Mouse (Mus musculus): ENCODE measurements around the gene Car10. TPM values are rescaled to one million over a fixed set of nuclear protein-coding genes. Genes with fewer than 3 reads are reported as not detected.

Car10 gene
- polyA plus RNA-seq, 1 experiment from 2014 or later: not detected

DNA sequence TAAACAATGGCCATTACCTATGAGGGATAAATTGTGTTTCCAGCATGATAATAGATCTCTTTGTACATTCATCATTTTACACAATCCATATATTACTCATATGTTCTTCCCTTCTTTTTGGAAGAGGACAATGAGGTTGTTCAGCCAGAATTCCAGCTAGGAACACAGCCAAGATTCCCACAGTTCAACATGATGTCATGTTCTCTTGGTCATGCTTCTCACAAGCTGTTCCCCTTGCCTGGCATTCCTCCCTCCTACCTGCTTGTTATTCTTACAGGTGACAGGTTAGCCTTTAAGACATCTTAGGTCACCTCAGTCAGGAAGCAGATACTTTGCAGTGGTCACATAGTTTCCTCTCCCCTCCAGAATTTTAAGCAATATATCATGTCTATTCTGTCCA is 119.6 kb downstream of the Car10 start:
- H3K9ac ChIP-seq (ENCODE audit: low read length): no peak overlapping the region
- ATAC-seq (ENCODE audit: low read depth): no peak
- no peak overlapping the region for H3K4me3 ChIP-seq (ENCODE audit: low read length)
- no peaks in the 10 kb centered on the region for H3K27me3 ChIP-seq (ENCODE audit: control insufficient read depth, insufficient read depth, low read depth, low read length)
- no peak overlapping the region for H3K4me2 ChIP-seq (ENCODE audit: low read depth, low read length)
- H3K27ac ChIP-seq (ENCODE audit: low read length): no peak overlapping the region
- H3K9me3 ChIP-seq (ENCODE audit: control insufficient read depth, low read length): no peaks in the 10 kb centered on the region
- no peaks in the 10 kb centered on the region for H3K4me1 ChIP-seq (replicated peaks; ENCODE audit: control insufficient read depth, insufficient read depth, low read length)
- no peaks in the 10 kb centered on the region for H3K36me3 ChIP-seq (ENCODE audit: control insufficient read depth, insufficient read depth, low read length)

DNA sequence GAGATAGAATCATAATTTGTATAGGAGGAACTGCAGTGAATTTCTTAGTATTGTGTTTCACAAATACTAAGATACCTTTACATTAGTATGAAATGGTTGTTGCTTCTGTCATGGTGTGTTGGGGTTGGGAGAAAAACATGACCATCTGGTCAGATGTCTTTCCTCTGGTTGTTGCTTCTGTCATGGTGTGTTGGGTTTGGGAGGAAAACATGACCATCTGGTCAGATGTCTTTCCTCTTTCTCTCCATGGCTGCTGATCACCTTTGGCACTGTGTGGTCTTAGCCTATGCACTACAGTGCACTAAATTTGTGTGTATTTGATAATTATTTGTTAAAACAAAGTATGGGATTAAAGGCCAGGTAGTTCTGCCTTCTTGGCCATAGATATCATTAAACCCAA is 132.2 kb downstream of the Car10 start:
- no peak overlapping the region for H3K4me2 ChIP-seq (ENCODE audit: low read depth, low read length)
- H3K4me1 ChIP-seq (replicated peaks; ENCODE audit: control insufficient read depth, insufficient read depth, low read length): no peaks in the 10 kb centered on the region
- no peak overlapping the region for H3K4me3 ChIP-seq (ENCODE audit: low read length)
- H3K9ac ChIP-seq (ENCODE audit: low read length): no peak overlapping the region
- H3K27ac ChIP-seq (ENCODE audit: low read length): no peak overlapping the region
- no peaks in the 10 kb centered on the region for H3K27me3 ChIP-seq (ENCODE audit: control insufficient read depth, insufficient read depth, low read depth, low read length)
- no peaks in the 10 kb centered on the region for H3K36me3 ChIP-seq (ENCODE audit: control insufficient read depth, insufficient read depth, low read length)
- no peak for ATAC-seq (ENCODE audit: low read depth)
- no peaks in the 10 kb centered on the region for H3K9me3 ChIP-seq (ENCODE audit: control insufficient read depth, low read length)

DNA sequence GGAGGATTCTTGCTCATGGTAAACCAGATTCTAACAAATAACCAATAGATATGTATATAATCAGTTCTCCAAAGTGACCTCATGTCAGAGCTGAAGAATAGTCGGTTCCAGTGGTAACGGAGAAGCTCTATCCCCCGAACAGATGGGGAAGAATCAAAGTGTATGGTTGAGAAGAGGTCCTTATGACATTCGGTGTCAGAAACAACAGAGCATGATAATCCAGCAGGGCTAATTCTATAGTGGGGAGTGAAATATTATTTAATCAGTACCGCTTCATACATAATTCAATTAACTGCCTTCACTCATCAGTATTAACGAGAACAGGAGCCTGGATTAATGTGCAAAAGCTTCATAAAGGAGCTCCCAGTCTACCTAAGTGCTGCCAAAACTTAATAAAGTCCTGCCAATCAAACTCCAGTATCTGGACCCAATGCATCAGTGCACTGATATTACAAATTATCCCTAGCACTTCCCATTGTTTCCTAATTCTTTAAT is 152.0 kb downstream of the Car10 start:
- 77% methylated on average over 6 of the region's 6 CpGs for WGBS
- no peak for ATAC-seq (ENCODE audit: low read depth)
- no peaks in the 10 kb centered on the region for H3K27me3 ChIP-seq (ENCODE audit: control insufficient read depth, insufficient read depth, low read depth, low read length)

DNA sequence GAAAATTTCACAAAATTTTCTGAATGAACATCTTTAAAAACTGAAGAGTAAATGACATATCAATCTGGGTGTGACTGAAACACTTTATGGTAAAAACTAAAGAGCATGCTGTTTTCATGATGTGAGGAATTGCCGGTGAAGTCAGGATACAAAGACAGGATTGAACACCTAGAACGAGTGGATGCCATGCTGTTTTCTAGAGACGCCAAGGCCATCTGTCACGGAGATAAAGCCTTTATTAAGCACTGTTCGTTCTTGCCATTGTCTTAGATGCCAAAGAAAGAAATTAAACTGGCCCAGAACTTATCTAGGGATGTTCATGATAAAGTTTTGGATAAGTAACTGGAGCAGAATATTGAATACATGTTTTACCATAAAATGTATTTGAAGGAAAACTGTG is 153.9 kb downstream of the Car10 start:
- H3K9ac ChIP-seq (ENCODE audit: low read length): no peak overlapping the region
- WGBS: 69% methylated on average over 5 of the region's 5 CpGs
- no peak for ATAC-seq (ENCODE audit: low read depth)

More for the DNA sequence above, 152.0 kb downstream of the Car10 start:
- Histone ChIP-seq H3K27ac (ENCODE audit: low read length) (no peak overlapping the region), H3K4me2 (ENCODE audit: low read depth, low read length) (no peak overlapping the region), H3K9ac (ENCODE audit: low read length) (no peak overlapping the region), H3K4me1 (replicated peaks; ENCODE audit: control insufficient read depth, insufficient read depth, low read length) (no peaks in the 10 kb centered on the region), H3K9me3 (ENCODE audit: control insufficient read depth, low read length) (no peaks in the 10 kb centered on the region), H3K36me3 (ENCODE audit: control insufficient read depth, insufficient read depth, low read length) (no peaks in the 10 kb centered on the region), H3K4me3 (ENCODE audit: low read length) (no peak overlapping the region)

GRCm38 (mm10) chr11:93263979-93264378 is 166.2 kb downstream of the Car10 start:
- H3K27ac ChIP-seq (ENCODE audit: low read length): no peak overlapping the region
- H3K27me3 ChIP-seq (ENCODE audit: control insufficient read depth, insufficient read depth, low read depth, low read length): no peaks in the 10 kb centered on the region
- H3K4me3 ChIP-seq (ENCODE audit: low read length): no peak overlapping the region
- no peak for ATAC-seq (ENCODE audit: low read depth)
- no peak overlapping the region for H3K4me2 ChIP-seq (ENCODE audit: low read depth, low read length)
- no peaks in the 10 kb centered on the region for H3K9me3 ChIP-seq (ENCODE audit: control insufficient read depth, low read length)
- no peak overlapping the region for H3K9ac ChIP-seq (ENCODE audit: low read length)
- WGBS: 47% methylated on average over 3 of the region's 3 CpGs
- no peaks in the 10 kb centered on the region for H3K4me1 ChIP-seq (replicated peaks; ENCODE audit: control insufficient read depth, insufficient read depth, low read length)
- H3K36me3 ChIP-seq (ENCODE audit: control insufficient read depth, insufficient read depth, low read length): no peaks in the 10 kb centered on the region

More for the DNA sequence above, 153.9 kb downstream of the Car10 start:
- H3K4me3 ChIP-seq (ENCODE audit: low read length): no peak overlapping the region
- no peaks in the 10 kb centered on the region for H3K9me3 ChIP-seq (ENCODE audit: control insufficient read depth, low read length)
- H3K36me3 ChIP-seq (ENCODE audit: control insufficient read depth, insufficient read depth, low read length): no peaks in the 10 kb centered on the region
- no peaks in the 10 kb centered on the region for H3K27me3 ChIP-seq (ENCODE audit: control insufficient read depth, insufficient read depth, low read depth, low read length)
- H3K4me2 ChIP-seq (ENCODE audit: low read depth, low read length): no peak overlapping the region
- H3K27ac ChIP-seq (ENCODE audit: low read length): no peak overlapping the region
- H3K4me1 ChIP-seq (replicated peaks; ENCODE audit: control insufficient read depth, insufficient read depth, low read length): no peaks in the 10 kb centered on the region

- ATAC-seq (ENCODE audit: low read depth): no peak
- WGBS: 68% methylated on average over 6 of the region's 6 CpGs
- no peak overlapping the region for H3K4me2 ChIP-seq (ENCODE audit: low read depth, low read length)
- no peaks in the 10 kb centered on the region for H3K9me3 ChIP-seq (ENCODE audit: control insufficient read depth, low read length)
- H3K27me3 ChIP-seq (ENCODE audit: control insufficient read depth, insufficient read depth, low read depth, low read length): no peaks in the 10 kb centered on the region
- H3K4me1 ChIP-seq (replicated peaks; ENCODE audit: control insufficient read depth, insufficient read depth, low read length): no peaks in the 10 kb centered on the region
- no peak overlapping the region for H3K27ac ChIP-seq (ENCODE audit: low read length)
- no peak overlapping the region for H3K9ac ChIP-seq (ENCODE audit: low read length)
- H3K4me3 ChIP-seq (ENCODE audit: low read length): no peak overlapping the region
- no peaks in the 10 kb centered on the region for H3K36me3 ChIP-seq (ENCODE audit: control insufficient read depth, insufficient read depth, low read length)
Measured at GRCm38 (mm10) chr11:93272016-93272415, 174.2 kb downstream of the Car10 start.

- H3K4me2 ChIP-seq (ENCODE audit: low read depth, low read length): no peak overlapping the region
- no peaks in the 10 kb centered on the region for H3K27me3 ChIP-seq (ENCODE audit: control insufficient read depth, insufficient read depth, low read depth, low read length)
- no peaks in the 10 kb centered on the region for H3K4me1 ChIP-seq (replicated peaks; ENCODE audit: control insufficient read depth, insufficient read depth, low read length)
- H3K36me3 ChIP-seq (ENCODE audit: control insufficient read depth, insufficient read depth, low read length): no peaks in the 10 kb centered on the region
- 27% methylated on average over 6 of the region's 6 CpGs for WGBS
- no peak for ATAC-seq (ENCODE audit: low read depth)
- no peaks in the 10 kb centered on the region for H3K9me3 ChIP-seq (ENCODE audit: control insufficient read depth, low read length)
- H3K27ac ChIP-seq (ENCODE audit: low read length): no peak overlapping the region
- H3K9ac ChIP-seq (ENCODE audit: low read length): no peak overlapping the region
- no peak overlapping the region for H3K4me3 ChIP-seq (ENCODE audit: low read length)
Measured at GRCm38 (mm10) chr11:93273906-93274305, 176.1 kb downstream of the Car10 start.

GRCm38 (mm10) chr11:93293661-93294060 is 195.8 kb downstream of the Car10 start:
- no peak overlapping the region for H3K9ac ChIP-seq (ENCODE audit: low read length)
- H3K9me3 ChIP-seq (ENCODE audit: control insufficient read depth, low read length): no peaks in the 10 kb centered on the region
- 77% methylated on average over 1 of the region's 1 CpGs for WGBS
- H3K27ac ChIP-seq (ENCODE audit: low read length): no peak overlapping the region
- no peak overlapping the region for H3K4me3 ChIP-seq (ENCODE audit: low read length)
- ATAC-seq (ENCODE audit: low read depth): no peak
- H3K4me2 ChIP-seq (ENCODE audit: low read depth, low read length): no peak overlapping the region
- no peaks in the 10 kb centered on the region for H3K4me1 ChIP-seq (replicated peaks; ENCODE audit: control insufficient read depth, insufficient read depth, low read length)
- no peaks in the 10 kb centered on the region for H3K27me3 ChIP-seq (ENCODE audit: control insufficient read depth, insufficient read depth, low read depth, low read length)
- H3K36me3 ChIP-seq (ENCODE audit: control insufficient read depth, insufficient read depth, low read length): no peaks in the 10 kb centered on the region

DNA sequence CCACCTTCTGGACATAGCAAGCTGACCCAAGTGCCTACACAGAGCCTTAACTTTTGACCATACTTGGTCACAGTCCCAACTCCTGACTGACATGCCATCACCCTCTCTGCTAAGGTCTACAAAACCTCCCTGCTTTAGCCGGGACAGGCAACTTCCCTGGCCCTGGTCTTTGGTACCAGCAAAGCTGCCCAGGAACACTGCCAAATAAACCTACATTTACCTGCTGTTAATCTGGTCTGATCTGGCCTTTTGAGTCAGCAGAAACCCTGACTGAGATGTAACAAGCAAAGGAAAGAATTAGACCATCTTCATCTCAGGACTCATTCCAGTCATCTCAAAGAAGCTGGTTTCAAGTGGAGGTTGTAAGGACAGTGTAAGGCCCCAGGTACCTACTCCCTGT is 212.2 kb downstream of the Car10 start:
- Histone ChIP-seq H3K27ac (ENCODE audit: low read length) (no peak overlapping the region), H3K9ac (ENCODE audit: low read length) (no peak overlapping the region), H3K4me3 (ENCODE audit: low read length) (no peak overlapping the region), H3K27me3 (ENCODE audit: control insufficient read depth, insufficient read depth, low read depth, low read length) (no peaks in the 10 kb centered on the region), H3K4me1 (replicated peaks; ENCODE audit: control insufficient read depth, insufficient read depth, low read length) (no peaks in the 10 kb centered on the region), H3K4me2 (ENCODE audit: low read depth, low read length) (no peak overlapping the region), H3K36me3 (ENCODE audit: control insufficient read depth, insufficient read depth, low read length) (no peaks in the 10 kb centered on the region), H3K9me3 (ENCODE audit: control insufficient read depth, low read length) (no peaks in the 10 kb centered on the region)
- 94% methylated on average over 1 of the region's 1 CpGs for WGBS
- no peak for ATAC-seq (ENCODE audit: low read depth)

DNA sequence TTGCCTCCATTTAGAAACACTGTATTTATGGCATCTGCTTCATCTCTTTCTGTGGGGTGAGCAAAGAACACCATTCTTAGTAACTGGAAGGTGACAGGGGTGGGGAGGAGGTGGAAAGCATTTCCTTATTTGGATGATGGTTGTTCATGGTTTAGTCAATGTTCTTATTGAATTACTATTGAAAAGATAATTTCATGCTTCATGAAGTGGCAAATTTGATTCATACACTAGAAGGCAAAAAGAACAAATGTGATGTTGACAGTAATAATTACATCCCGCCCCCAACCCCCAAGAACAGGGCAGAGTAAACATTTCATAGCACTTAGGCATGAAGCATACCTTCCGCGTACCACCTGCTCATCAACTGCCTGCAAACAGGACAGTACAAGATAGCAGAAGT is 239.9 kb downstream of the Car10 start:
- ATAC-seq (ENCODE audit: low read depth): no peak
- H3K4me1 ChIP-seq (replicated peaks; ENCODE audit: control insufficient read depth, insufficient read depth, low read length): no peaks in the 10 kb centered on the region
- WGBS: 69% methylated on average over 3 of the region's 3 CpGs

More for the DNA sequence above, 239.9 kb downstream of the Car10 start:
- no peak overlapping the region for H3K9ac ChIP-seq (ENCODE audit: low read length)
- H3K4me3 ChIP-seq (ENCODE audit: low read length): no peak overlapping the region
- H3K27me3 ChIP-seq (ENCODE audit: control insufficient read depth, insufficient read depth, low read depth, low read length): no peaks in the 10 kb centered on the region
- H3K27ac ChIP-seq (ENCODE audit: low read length): no peak overlapping the region
- H3K9me3 ChIP-seq (ENCODE audit: control insufficient read depth, low read length): no peaks in the 10 kb centered on the region
- H3K4me2 ChIP-seq (ENCODE audit: low read depth, low read length): no peak overlapping the region
- no peaks in the 10 kb centered on the region for H3K36me3 ChIP-seq (ENCODE audit: control insufficient read depth, insufficient read depth, low read length)
